Mouse (Mus musculus) CH12.LX (cell line): ENCODE measurements at regions not wholly inside any gene's neighbourhood (a gene's known extent, or its start where the extent isn't known, plus 50 kb on each side); places are given as distances from the start of the nearest gene placed in this dataset.

Source experiments
- CHD1 ChIP-seq: IDR thresholded peaks from 2 replicates; pipeline ENCODE4 v1.6.1; 2012; ENCODE audit warnings: low read depth, low read length, improper control_type of control experiment, inconsistent platforms
- CHD2 ChIP-seq: IDR thresholded peaks from 2 replicates; pipeline ENCODE4 v1.6.1; 2011; ENCODE audit warnings: low read length, improper control_type of control experiment
- CTCF ChIP-seq, 2 experiments: IDR thresholded peaks in 1 of 2; conservative IDR thresholded peaks in 1 of 2; 2 replicates each; pipeline ENCODE4 v1.5.1; 2011 to 2012; ENCODE audit warnings: low read depth in 2 of 2, low read length in 2 of 2, improper control_type of control experiment in 1 of 2, inconsistent platforms in 1 of 2, mild to moderate bottlenecking in 1 of 2, moderate library complexity in 1 of 2
- GABPA ChIP-seq: IDR thresholded peaks from 2 replicates; pipeline ENCODE4 v1.6.1; 2012; ENCODE audit warnings: low read depth, low read length, improper control_type of control experiment, inconsistent platforms; ENCODE audit not compliant: insufficient replicate concordance
- JUND ChIP-seq: conservative IDR thresholded peaks from 2 replicates; pipeline ENCODE4 v1.6.1; 2011; ENCODE audit warnings: low read depth, low read length, improper control_type of control experiment
- MAFK ChIP-seq: IDR thresholded peaks from 2 replicates; pipeline ENCODE4 v1.6.1; 2011; ENCODE audit warnings: low read length, improper control_type of control experiment; ENCODE audit not compliant: insufficient replicate concordance
- MAZ ChIP-seq: IDR thresholded peaks from 2 replicates; pipeline ENCODE4 v1.6.1; 2012; ENCODE audit warnings: low read depth, mild to moderate bottlenecking, inconsistent platforms, low read length, improper control_type of control experiment, moderate library complexity
- RCOR1 ChIP-seq: conservative IDR thresholded peaks from 2 replicates; pipeline ENCODE4 v1.6.1; 2012; ENCODE audit warnings: low read depth, mild to moderate bottlenecking, inconsistent platforms, low read length, improper control_type of control experiment
- TCF12 ChIP-seq: IDR thresholded peaks from 2 replicates; pipeline ENCODE4 v1.6.1; 2014; ENCODE audit warnings: low read depth, mild to moderate bottlenecking, inconsistent platforms, low read length, improper control_type of control experiment

- TF ChIP-seq GABPA (no peak), CHD1 (no peak), RCOR1 (no peak), MAZ (no peak), TCF12 (no peak), MAFK (no peak), JUND (no peak), CHD2 (no peak), CTCF (conservative IDR thresholded peaks at IDR 0.05 in 1 of 2, IDR thresholded peaks at IDR 0.05 in 1 of 2; ENCODE audit: low read depth in 2 of 2, low read length in 2 of 2) (no peak)
Measured at GRCm38 (mm10) chr1:119305315-119305976, 116.6 kb downstream of the Inhbb start.
